Mouse (Mus musculus) embryo, embryonic 9.5 days (tissue): ENCODE data around the gene Atp6v0a4.
A peak's percentile ranks its signal among the peaks of the same experiment; 100 is the strongest.

Source experiments
- DNase-seq: peaks from one replicate; pipeline ENCODE4 v3.0.0-alpha.2; 2017; ENCODE audit errors: extremely low spot score

Gene Atp6v0a4

DNA sequence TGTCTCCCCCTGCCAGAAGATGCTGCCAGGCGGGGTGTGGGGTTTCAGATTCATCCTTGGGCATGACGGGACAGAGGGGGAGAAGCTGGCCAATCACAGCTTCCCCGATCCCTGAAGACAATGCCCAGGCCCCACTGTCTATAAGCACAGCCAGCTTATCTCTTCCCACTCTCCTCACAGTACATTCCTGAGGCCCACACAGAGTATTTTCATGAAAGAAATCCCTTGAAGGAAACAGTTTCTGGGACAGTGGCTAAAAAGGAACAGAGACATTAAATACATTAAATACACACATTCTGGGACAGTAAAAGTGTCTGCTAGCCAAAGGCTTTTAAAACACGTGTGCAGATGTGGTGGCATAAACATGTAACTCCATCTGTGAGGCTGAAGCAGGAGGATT lies 44.0 kb downstream of the Atp6v0a4 start:
- no peak for DNase-seq

DNA sequence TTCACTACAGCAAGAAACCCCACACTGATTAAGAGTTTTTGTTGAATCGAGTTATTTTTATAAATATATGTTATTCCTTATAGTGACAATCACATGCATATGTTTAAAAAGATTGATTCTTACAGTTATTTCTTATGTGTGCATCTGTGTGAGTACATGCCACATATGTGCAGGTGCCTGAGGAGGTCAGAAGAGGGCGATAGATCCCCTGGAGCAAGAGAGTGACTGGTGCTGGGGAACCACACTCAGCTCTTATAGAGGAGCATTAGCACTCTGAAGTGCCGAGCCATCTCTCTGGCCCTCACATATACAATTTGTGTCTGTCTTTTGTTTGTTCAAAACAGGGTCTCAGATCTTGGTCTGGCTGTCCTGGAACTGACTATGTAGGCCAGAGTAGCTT lies 50.8 kb downstream of the Atp6v0a4 start:
- DNase-seq, result no peak

DNA sequence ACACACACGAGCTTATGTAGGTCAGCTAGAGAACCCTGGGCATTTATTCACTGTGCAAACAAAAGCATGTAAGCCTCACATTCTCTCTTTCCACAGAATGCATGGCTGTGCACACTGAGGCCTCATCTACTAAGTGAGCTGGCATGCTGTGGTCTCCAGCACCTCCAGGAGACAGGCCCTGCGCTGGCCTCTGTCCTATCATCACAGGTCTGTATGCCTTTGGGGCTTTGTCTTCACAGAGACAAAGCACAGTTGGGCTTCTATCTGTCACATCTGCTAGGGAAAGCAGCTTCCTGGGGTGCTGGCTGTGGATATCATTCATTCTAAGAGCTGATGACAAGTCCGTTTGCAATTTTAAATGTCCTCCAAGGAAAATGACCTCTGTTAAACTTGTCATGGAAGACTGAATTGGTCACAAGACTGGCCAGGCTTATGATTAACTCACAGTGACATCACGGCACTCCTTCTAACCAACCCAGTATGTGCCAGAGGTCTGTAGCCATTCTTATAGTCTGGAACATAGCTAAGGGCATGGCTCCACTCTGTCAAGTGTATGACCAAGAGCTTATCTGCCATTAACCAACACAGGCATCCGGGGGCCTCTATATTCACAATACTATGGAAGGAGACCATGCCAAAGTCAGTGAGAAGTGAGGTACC lies 52.1 kb downstream of the Atp6v0a4 start:
- no peak for DNase-seq

DNA sequence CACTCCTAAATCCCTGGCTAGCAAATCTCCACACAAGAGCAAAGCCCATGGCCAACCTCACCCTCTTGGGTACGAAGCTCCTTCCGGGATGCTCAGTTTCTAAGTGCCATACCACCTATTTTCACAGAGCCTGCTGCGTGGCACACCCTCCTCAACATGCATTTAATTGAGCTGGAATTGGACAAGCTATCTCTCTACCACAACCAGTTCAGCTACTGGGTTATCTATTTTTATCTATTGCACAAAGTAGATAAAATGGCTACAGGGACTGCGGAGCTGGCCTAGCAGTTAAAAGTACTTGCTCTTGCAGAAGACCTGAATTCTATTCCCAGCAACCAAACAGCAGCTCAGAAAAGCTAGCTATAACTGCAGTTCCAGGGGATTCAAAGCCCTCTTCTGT lies 53.1 kb downstream of the Atp6v0a4 start:
- no peak for DNase-seq

DNA sequence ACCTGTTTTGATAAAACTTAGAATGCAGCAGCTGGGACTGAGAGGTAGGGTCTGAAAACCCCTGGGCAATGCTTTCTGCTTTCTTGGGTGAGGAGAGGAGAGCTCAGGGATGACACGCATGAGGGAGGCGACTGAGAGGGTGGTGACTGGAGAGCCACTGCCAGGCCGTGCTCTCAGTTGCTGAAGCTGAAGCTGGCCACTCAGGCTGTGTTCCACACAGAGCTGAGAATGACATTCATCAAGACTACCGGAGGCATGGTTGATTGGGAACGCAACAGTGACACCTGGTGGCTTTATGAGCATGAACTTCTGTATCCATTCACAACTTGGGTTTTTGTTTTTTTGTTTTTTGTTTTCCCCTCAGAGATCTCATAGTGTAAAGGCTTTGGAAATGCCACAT lies 58.2 kb downstream of the Atp6v0a4 start:
- peak; percentile 67 for DNase-seq

DNA sequence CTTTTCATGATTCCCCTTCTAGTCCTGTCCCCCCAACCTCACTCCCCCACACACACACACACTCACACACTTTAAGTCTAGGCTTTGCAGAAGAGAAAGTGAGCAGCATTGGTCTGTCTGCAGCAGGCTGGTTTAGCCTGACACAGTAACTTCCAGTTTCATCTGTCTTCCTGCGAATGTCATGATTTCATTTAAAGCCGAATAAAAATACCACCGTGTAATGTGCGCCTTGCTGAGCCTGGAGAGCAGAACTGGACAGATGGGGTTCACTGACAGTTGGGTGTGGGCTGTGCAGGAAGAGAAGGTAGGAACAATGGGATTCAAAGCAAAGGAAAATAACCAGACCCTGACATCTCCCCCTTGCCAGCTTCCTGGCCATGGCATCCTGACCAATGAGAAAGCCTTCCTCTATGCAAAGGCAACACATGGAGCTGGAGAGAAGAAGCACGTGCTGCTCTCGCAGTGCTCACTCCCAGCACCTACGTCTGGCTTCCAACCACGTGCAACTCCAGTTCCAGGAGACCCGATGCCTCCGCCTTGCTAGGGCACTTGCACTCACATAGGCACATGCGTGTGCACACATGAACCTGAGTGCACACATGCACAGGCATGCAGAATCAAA lies 58.8 kb downstream of the Atp6v0a4 start:
- DNase-seq, result no peak

DNA sequence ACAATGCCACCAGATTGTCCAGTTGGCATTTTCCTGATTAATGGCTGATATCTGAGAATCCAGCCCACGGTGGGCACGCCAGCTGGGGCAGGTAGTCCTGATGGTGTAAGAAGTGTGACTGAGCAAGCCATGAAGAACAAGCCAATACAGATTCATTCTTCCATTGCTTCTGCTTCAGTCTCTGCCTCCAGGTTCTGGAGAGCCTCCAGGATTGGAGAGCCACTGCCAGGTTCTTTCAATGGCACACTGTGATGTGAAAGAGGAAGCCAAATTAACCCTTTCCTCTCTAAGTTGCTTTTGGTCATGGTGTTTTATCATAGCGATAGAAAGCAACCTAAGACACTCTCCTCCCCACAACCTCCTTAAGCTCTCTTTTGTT lies 59.3 kb downstream of the Atp6v0a4 start:
- no peak for DNase-seq

DNA sequence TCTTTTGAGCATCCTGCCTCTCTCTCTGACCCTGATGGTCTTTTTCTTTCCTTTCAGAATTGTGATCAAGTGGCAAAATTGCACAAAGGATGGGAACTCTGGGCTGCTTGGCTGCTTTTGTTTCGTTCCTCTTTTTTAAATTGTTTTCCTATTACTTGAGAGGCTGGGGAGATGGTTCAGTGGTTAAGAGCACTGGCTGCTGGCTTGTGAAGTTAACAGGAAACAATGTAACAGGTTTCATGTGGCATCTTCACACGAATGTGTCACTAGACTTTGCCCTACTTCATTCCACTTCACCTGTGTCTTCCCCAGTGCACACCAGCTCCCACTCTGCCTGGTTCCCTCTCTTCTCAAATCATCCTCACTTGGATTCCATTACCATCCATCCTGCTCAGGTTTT lies 59.8 kb downstream of the Atp6v0a4 start:
- no peak for DNase-seq

DNA sequence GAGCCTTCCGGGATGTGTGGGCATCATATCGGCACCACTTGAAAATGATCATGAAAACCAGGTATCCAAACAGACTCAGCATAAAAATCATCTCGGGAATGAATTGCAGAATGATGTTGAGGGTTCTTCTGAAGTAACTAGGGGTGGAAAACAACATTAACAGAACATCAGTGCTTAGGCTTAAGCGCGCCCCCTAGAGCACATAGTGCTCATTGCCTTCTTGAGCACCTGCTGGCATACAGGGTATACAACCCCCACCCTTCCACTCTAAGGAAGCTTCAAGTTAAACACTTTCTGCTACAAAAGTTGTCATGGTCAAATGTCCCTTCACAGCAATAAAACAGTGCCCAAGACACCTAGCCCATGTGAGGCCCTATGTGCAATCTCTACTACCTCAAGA lies 65.6 kb downstream of the Atp6v0a4 start:
- DNase-seq, result no peak

DNA sequence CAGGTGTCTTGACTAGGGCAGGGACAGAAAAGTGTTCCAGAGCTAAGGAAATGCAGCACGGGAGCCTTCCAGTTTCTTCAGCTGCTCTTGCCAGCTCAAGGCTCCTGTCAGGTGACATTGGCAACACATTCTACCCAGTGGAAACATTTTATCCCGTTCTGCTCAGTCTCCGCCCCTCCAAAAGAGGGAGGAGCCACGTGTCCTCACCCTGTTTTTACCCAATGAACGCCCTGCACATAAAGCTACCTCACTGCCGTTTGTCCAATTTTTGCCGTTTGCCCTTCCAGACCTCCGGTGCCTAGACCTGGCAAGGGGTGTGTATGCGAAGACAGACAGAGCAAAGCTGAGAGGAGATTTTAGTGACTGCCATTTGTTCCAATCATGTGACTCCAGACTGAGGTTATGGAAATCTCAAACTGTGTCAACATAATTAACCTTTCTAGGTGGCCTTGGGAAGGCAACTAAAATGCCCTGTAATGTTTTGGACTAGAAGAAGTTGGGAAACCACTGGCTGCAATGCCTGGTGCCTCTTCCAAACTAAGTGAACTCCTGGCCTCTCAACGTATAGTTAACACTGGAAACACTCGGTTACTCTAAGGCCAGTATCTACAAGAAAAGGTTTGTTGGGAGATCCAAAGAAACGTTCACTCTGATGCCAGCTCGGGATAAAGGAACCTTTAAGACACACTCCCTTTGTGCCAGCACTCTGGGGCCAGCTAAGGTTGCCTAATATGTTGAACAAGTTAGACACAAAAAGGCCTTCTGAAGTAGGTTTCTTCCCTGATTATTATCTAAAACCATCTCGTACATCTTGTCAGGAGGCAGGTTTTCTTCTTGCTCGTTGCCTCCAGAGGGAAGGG lies 68.7 kb downstream of the Atp6v0a4 start:
- DNase-seq, result no peak

DNA sequence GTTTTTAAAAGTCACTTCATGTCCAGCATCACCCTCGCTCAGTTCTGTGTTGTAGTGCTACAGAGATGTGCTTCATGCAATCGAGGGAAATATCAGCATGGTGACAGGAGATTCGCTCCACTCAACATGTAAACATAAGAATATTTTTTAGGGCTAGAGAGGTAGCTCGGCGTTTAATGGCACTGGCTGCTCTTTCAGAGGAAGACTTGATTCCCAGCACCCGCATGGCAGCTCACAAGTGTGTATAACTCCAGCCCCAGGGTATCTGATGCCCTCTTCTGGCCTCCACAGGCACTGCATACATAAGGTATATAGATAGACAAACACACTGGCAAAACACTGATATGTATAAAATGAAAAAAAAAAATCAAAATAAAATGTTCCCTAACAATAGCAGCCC lies 74.8 kb downstream of the Atp6v0a4 start:
- no peak for DNase-seq

DNA sequence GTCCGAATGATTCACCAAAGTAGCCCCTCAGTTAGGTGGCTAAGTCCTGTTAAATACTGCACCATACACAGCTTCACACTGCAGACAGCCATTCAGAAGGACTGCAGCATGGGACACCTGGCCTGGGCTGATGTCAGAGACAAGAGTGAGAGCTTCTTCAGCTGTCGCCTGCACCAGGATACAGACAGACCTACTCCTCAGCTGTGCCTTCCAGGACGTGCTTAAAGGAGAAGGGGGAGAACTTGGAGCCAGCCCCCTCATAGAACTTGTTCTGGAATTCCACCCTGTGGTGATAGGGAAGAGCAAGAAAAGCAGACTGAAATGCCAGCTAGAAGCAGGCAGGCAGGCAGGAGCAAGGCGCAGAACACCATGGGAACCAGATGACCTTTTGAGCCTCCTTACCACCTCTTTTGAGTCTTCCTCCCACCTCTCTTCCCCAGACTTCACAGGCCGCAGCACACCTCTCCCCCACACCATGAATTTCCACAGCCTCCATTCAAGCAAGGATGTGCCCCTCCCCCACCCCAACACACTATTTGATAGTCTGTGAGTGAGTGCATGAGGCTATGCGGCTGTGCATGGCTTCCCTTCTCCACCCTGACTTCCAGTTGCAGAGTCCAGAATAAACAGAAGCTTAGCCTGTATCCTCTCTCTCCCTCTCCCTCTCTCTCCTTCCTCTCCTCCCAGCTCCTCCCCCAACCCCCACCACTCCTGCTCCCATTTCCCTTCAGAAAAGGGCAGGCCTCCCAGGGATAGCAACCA lies 75.4 kb downstream of the Atp6v0a4 start:
- peak; percentile 17 for DNase-seq

DNA sequence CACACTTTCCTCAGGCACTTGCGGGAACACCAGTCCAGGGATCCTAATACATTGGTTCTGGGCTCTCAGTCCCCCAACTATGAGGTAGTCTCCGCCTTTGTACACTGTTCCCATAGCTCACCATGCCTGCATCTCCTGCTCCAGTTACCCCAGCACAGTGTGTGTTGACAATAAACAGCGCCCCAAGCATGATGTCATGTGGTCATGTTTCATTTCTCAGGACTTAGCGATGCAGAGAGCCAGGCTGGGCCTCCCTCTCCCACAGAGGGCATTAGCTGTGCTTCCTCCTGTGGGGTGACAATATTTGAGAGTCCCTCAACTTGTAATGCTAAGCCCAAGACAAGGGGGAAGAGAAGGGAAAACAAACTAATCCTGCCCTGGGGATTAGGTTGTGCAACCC lies 76.4 kb downstream of the Atp6v0a4 start:
- DNase-seq, result no peak

DNA sequence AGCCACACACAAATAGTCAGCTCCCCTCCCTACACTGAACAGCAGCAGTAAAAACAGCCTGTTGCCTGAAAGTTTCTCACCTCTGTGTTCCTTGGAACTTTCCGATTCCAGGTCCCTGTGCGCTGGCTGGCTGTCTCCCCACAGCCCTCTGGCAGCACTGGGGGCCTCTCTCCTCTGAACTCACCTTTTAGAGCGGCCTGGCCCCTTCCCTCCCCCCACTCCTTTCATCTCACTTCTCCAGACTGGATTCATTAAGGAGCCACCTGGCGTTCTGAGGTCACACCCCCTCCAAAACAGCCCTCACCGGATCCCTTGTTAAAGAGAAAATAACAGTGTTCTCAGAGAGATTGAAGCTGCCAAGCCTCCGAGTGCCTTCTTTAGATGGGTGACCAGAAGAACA lies 77.5 kb downstream of the Atp6v0a4 start, which contains the start of gene Svopl:
Gene Svopl, minus strand, starts transcription at position 159 of the 400 bp plus-strand sequence.
- peak; percentile 10 for DNase-seq

DNA sequence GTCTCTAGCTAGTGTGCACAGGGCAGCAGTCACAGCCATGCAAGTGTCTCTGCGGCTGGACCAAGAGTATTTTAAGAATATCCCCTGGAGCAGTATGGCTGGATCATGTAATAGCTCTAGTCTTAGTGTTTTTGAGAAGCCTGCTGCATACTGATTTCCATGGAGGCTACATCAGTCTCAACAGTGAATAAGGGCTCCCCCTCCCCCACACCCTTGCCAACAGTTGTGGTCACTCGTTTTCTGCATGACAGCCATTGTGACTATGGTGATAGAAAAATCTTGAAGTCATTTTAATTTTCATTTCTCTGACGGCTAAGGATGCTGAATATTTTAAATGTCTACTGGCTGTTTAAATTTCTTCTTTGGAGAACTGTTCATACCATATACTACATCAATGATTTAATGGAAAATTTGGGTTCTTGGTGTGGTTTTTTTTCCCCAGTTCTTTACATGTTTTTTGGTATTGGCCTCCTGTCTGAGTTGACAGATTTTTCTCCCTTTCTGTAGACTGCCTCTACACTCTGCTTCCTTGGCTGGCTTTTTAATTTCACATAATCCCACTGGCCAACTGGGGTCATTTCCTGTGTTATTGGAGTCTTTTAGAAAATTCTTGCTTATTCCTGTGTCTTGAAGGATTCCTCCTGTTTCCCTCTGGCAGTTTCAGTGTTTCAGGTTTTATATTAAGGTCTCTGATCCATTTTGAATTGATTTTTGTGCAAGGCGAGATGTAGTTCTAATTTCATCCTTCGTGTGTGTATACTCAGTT lies 91.4 kb downstream of the Atp6v0a4 start:
- DNase-seq, result no peak

DNA sequence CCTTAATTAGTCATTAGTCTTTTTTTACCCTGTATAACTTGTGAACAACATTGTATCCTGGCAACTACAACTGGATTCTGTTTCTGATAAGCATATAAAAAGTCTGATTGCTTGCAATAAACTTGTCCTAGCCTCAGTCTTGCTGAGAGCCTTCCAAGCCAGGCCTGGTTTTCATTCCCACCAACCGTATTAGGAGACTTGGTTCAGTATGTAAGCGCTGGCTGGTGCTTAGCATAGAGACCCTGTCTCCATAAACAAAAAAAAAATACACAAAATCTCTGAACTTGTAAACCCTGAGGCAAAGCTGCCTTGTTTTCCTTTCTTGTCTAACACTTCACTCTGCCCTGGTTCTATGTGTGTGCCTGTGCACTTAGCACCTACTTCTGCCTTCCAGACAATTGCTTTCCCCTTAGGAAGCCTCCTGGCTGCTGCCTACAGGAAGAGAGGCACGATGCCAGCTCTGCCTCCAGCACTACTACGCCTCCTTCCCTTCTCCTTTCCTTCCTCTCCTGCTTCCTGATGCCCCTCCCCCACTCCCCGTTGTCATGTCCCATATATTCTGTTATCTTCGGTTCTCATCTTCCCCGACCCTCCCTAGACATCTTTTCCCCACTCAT lies 92.4 kb downstream of the Atp6v0a4 start:
- no peak for DNase-seq

DNA sequence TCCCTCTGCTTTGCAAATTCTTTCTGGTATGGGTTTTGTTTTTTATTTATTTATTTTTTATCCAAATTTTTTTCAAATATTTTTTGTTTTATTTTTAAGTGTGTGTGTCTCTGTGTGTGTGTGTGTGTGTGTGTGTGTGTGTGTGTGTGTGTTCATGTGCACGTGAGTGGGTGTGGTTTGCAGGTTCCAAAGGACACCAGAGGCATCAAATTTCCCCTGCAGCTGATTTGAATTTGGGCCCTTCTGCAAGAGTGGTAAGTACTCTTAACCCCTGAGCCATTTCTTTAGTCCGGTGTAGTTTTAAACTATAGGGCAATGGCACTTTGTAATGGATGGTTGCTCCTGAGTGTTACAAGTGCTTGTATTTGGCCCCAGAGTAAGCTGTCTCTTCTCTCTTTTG lies 96.2 kb downstream of the Atp6v0a4 start:
- no peak for DNase-seq

DNA sequence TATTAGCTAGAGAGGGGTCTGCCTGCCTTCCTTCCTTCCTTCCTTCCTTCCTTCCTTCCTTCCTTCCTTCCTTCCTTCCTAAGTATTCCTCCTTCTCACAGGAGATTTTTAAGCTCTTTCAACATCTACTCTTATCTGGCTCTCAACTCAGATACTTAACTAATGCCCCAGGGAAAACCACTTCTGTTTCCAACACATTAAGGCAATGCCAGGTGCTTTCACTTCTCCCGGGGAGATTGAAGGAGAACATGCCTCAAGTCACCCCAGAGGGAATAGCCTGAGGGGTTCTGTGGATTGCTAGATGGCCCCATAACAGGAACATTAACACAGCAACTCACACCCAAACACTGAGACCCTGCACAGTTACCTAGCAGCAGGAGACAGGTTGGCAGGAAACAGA lies 96.6 kb downstream of the Atp6v0a4 start:
- DNase-seq, result no peak

DNA sequence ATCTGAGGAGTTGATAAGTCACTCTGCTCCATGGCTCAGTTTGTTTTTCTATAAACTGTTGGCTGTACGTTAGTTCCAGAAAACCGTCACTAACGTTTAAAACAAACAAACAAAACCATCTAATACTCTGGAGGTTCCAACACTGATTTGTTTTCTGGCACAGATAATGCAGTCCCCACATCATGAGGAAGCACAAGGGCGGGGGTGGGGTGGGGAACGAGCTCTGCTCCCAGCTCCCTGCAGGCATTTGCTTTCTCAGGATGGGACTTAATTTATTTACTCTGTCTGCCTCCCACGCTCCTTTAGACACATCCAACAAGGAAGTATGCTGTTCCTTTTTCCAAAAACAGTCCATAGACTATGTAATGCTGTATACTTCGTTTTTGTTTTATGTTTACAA lies 101.1 kb downstream of the Atp6v0a4 start:
- DNase-seq, result no peak

DNA sequence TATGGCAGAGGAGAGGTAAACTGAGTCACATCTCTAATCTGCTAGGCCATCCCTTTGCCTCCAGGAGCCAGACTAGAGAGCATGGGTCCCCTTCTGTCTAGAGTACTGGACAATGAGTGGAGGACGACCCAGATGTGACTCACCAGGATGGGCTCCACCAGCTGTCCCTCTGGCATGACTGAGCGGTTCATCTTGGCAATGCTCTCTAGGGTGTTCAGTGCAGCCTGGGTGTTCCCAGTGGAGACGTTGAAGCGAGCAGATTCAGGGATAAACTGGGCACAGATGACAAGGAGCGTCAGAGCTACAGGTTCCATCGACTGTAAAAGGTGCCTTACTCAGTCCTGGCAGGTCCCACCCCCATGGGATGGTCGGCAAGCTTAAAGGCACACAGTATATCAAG lies 103.0 kb downstream of the Atp6v0a4 start:
- no peak for DNase-seq

DNA sequence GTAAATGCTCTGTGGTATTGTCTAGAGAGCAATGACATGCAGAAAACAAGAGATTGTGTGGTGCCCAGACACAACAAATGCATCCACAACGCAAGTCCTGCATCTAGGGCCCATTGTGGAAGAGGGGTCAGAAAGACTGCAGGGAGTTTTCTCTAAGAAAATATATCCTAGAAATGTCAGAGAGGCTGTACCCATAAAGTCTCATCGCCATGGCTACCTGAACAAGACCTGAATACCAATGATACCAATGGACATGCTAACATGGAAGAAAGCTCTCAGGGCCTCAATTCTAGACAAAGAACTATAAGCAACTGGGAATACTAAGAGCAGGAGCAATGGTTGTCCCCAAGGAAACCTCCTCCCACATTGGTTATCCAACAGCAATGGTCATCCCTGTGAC lies 111.6 kb downstream of the Atp6v0a4 start:
- DNase-seq, result no peak
